Mouse (Mus musculus): ENCODE measurements around the gene Itga2b.
A peak's percentile ranks its signal among the peaks of the same experiment; 100 is the strongest.

Gene Itga2b

GRCm38 (mm10) chr11:102469648-102470357 is at the start of gene Itga2b:
TSS of gene Itga2b (minus strand) at chr11:102470122.
- no peak for DNase-seq (ENCODE audit: low spot score)

GRCm38 (mm10) chr11:102514793-102515424 is 45.0 kb upstream of the Itga2b start:
- DNase-seq (ENCODE audit: low spot score) = no peak

- no peak for DNase-seq (ENCODE audit: low spot score)
These were observed 40.3 kb upstream of the Itga2b start for GRCm38 (mm10) chr11:102510226-102510625.

GRCm38 (mm10) chr11:102496732-102497131 is 26.8 kb upstream of the Itga2b start:
- DNase-seq (ENCODE audit: low spot score) = no peak

GRCm38 (mm10) chr11:102496206-102496605 is 26.3 kb upstream of the Itga2b start:
- DNase-seq (ENCODE audit: low spot score) = no peak

DNA sequence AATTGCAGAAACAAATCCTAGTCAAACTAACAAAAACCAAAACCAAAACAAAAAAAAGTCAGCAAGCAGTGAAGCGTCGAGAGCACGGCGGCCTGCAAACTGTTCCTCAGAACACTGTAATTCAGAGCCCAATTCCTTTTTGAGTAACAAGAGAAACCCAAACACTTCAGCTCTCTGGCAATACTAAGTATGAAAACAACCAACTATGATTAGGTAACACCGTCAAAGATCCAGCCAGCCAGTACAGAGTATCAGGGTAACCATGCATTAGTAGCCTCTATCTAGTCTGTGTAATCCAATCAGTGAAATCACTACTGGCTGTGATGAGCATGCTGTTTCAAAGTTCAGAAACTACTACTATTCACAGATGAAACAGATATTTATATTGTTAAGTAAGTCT is 25.8 kb upstream of the Itga2b start:
- no peak for DNase-seq (ENCODE audit: low spot score)

GRCm38 (mm10) chr11:102495114-102495513 is 25.2 kb upstream of the Itga2b start:
- DNase-seq (ENCODE audit: low spot score) = no peak

DNA sequence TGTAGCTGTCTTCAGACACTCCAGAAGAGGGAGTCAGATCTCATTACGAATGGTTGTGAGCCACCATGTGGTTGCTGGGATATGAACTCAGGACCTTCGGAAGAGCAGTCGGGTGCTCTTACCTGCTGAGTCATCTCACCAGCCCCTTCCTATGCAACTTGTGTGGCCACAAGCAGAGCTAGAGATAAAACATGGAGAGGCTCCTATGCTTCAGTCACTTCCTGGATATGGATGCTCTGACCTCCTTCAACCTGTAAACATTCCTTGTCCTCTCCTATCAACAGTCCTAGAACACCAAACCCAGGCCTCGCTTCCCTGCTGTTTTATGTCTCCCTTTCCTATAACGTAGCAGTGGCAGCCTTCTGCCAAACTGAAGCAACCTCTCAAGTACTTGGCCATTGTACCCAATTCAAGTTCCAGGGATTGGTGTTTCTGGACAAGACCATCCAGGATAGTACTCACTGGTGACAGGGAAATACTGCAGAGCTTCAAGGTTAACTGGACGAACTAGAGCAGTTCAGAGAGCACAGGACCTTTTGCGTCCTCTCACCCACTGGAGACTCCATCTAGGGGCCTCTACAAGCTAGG is 24.2 kb upstream of the Itga2b start:
- no peak for DNase-seq (ENCODE audit: low spot score)

DNA sequence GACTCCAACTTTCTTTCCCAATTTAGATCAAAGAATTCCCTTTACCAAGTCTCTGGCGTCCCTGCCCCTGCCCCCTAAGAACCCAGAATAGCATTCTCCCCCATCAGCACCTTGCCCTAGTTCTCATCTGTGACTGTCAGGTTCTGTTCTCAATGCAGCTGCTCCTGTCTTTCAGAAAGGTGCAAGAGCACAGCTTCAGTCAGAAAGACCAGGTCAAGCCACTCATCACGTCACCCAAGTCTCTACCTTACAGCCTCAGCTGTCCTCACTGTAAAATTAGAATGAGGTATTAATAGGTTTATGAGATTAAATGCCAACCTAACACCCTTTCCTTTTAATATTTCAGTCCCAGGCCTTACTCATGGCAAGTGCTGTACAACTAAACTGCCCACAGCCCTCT is 23.3 kb upstream of the Itga2b start:
- no peak for DNase-seq (ENCODE audit: low spot score)

GRCm38 (mm10) chr11:102487901-102488300 is 18.0 kb upstream of the Itga2b start:
- no peak for DNase-seq (ENCODE audit: low spot score)

DNA sequence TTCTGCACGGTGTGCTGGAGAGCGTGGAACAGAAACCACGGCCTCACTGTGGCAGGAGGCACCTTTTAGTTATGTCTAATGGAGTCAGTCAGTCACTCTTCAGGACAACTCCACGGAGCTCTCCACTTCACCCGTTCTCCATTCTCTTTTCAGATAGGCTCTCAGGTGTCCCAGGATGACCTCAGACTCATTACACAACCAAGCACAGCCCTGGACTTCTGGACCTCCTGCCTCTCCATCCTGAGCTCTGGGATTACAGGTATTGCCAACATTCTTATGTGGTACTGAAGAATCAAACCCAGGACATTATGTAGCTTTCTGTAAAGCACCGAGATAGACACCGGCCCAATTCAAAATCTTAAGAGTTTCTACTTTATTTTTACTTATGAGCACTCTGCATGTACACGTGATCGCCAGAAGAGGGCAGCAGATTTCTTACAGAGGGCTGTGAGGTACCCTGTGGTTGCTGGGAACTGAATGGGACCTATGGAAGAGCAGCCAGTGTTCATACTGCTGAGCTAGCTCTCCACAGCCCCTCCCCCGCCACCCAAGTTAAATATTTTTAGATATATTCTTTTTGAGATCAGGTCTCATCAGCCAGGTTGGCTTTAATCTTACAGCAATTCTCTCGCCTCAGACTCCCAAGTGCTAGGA is 16.9 kb upstream of the Itga2b start:
- DNase-seq (ENCODE audit: low spot score) = peak; percentile 76

GRCm38 (mm10) chr11:102481779-102482178 is 11.9 kb upstream of the Itga2b start:
- no peak for DNase-seq (ENCODE audit: low spot score)

- no peak for DNase-seq (ENCODE audit: low spot score)
These were observed 11.0 kb upstream of the Itga2b start for GRCm38 (mm10) chr11:102480897-102481296.

GRCm38 (mm10) chr11:102480111-102480510 is 10.2 kb upstream of the Itga2b start:
- DNase-seq (ENCODE audit: low spot score) = no peak

GRCm38 (mm10) chr11:102479581-102479980 is 9.7 kb upstream of the Itga2b start:
- DNase-seq (ENCODE audit: low spot score) = no peak

GRCm38 (mm10) chr11:102478671-102479070 is 8.7 kb upstream of the Itga2b start:
- no peak for DNase-seq (ENCODE audit: low spot score)

DNA sequence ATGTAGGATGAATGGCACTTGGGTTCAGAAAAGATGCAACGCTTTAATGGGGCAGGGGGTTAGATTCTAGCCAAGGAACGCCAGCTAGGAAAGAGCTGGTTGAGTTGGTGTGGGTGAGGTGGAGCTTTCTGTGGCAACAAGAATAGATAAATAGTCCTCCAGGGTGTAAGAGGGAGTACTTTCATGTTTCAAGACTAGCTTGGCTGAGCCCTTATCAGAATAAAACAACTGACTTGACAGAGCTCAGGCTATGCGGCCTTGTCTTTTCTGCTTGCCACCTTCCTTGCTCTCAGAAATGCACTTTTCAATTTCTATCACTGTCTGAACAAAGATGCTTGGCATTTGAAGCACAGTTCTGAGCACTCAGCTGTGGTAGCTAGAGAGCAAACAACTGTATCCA is 5.1 kb upstream of the Itga2b start:
- DNase-seq (ENCODE audit: low spot score) = no peak

DNA sequence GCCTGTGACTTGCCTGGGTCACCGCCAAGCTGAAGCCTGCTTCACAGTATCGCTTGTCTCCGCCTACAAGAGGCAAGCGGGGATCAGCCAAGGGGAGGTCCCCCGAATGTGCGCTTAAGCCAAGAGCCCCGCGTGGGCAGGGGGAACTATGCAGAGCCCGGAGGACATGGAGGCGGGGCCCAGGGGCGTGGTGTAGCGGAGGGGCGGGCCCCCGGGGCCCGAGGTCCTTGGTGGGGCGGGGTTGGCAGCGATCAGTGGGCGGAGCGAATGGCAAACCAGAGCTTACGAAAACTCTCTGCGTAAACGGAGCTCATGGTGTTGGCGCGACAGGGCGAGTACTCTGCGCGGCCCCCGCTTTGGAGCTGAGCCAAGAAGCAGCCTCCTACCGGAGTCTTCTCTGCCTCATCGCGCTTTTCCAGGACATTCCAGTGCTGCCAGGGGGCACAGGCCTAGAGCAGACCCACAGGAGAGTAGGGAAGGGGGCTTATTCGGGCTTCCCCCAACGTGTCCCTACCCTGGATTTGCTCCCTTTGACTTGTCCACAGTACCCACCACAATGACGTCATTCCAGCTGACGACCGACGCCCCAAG is 2.8 kb downstream of the Itga2b start:
- DNase-seq (ENCODE audit: low spot score) = peak; percentile 94

- peak; percentile 93 for DNase-seq (ENCODE audit: low spot score)
These were observed 4.0 kb downstream of the Itga2b start for GRCm38 (mm10) chr11:102465713-102466436.

GRCm38 (mm10) chr11:102464901-102465300 is 5.0 kb downstream of the Itga2b start:
- no peak for DNase-seq (ENCODE audit: low spot score)

- no peak for DNase-seq (ENCODE audit: low spot score)
These were observed 8.2 kb downstream of the Itga2b start for GRCm38 (mm10) chr11:102461764-102462163.

GRCm38 (mm10) chr11:102460541-102460940 is 9.4 kb downstream of the Itga2b start:
- DNase-seq (ENCODE audit: low spot score) = no peak
